Comparison of ENCODE assay signal across 18 mouse cellular contexts in the genomic region with DNA sequence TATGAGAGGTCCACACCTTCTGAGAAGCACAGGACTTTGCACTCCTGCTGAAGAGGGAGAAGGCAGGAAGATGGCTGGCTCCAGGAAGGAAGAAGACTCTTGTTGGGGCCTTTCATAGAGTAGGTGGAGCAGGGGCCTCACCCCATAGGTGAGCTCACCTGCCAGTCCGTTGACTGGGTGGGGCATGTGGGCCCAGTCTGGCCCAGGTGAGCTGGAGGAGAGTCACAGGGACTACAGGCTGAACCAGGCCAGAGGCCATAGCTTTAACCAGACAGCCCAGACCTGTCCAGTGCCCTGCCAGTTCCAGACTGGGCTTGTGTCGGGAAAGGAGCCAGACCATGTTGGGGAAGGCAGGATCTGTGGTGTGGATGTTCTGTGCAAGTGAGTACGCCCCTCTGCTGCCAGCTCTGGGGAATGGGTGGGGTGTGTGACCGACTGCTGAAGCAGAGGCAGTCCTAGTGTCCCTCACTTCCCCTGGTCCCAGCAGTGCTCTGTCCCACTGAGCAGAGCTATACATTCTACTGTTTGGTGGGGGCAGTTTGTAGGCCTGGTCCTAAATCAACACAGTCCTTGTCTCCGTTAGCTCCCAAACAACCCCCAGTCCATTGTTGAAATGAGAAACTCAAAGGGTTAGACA. TPM values are rescaled to one million over a fixed set of nuclear protein-coding genes. Genes with fewer than 3 reads are reported as not detected.
DNase-seq lines count a peak whose midpoint lies in the region; ATAC-seq and TF ChIP-seq lines count a peak whose summit lies in the region.
"Had no signal": no experiment of that assay in that cellular context is flagged by ENCODE, and none has a peak within 500 bp of the region (broad histone marks: within the 10 kb centered on the region; RNA-seq: fewer than 3 reads in every experiment).

Gpa33 (plus strand) TSS at position 15 of the 637 bp plus-strand sequence.

- 74% methylated on average over 5 of the region's 5 CpGs for WGBS in heart, embryonic 14.5 days
- WGBS in heart, adult 2 months = 77% methylated on average over 5 of the region's 5 CpGs
- WGBS in limb, embryonic 15.5 days = 67% methylated on average over 5 of the region's 5 CpGs

- H3K4me1 ChIP-seq in heart, embryonic 14.5 days (ENCODE audit: control insufficient read depth in 2 of 2, insufficient read depth in 2 of 2, low read length in 2 of 2) = peaks cover 38 to 49% of the 10 kb centered on the region in 2 experiments
- peaks cover 2% of the 10 kb centered on the region; the same call in 1 of the 2 replicates for H3K4me1 ChIP-seq in heart, adult 2 months (ENCODE audit: control insufficient read depth, insufficient read depth, low read length)
- H3K4me1 ChIP-seq in E14TG2a.4 (replicated peaks; ENCODE audit: low read depth, low read length) = peaks cover 88% of the 10 kb centered on the region
- peaks cover 29% of the 10 kb centered on the region for H3K4me1 ChIP-seq in limb, embryonic 15.5 days

- no peak for ATAC-seq in heart, embryonic 14.5 days (ENCODE audit: insufficient number of reproducible peaks, insufficient read depth, low FRiP score, low read depth)
- 0 out of 2 replicates have a peak, but pooled peaks have one; percentile 15 for ATAC-seq in limb, embryonic 15.5 days (ENCODE audit: insufficient number of reproducible peaks, low FRiP score, low TSS enrichment, low read depth)
- ATAC-seq: forebrain, embryonic 14.5 days had no signal

- H3K4me3 ChIP-seq in heart, embryonic 14.5 days (ENCODE audit: control insufficient read depth in 1 of 2, insufficient read depth in 1 of 2, low read depth in 1 of 2, low read length in 2 of 2) = no peak within 1 kb of the TSS
- no peak within 1 kb of the TSS for H3K4me3 ChIP-seq in heart, adult 2 months
- H3K4me3 ChIP-seq in E14TG2a.4 (replicated peaks; ENCODE audit: low read length) = peak within 1 kb of the TSS; percentile 83
- H3K4me3 ChIP-seq in limb, embryonic 15.5 days = no peak within 1 kb of the TSS
- H3K4me3 ChIP-seq: hindbrain, embryonic 15.5 days; kidney, embryonic 15.5 days; limb, embryonic 13.5 days had no signal

- H3K36me3 ChIP-seq in heart, embryonic 14.5 days (ENCODE audit: control insufficient read depth, insufficient read depth, low read length) = peaks cover 9% of the 10 kb centered on the region
- H3K36me3 ChIP-seq in heart, adult 2 months (ENCODE audit: control insufficient read depth, insufficient read depth, low read length) = no peaks in the 10 kb centered on the region; the same call in 1 of the 2 replicates
- peaks cover 41% of the 10 kb centered on the region for H3K36me3 ChIP-seq in E14TG2a.4 (ENCODE audit: insufficient read depth, low read length)
- H3K36me3 ChIP-seq in limb, embryonic 15.5 days = no peaks in the 10 kb centered on the region
- H3K36me3 ChIP-seq: hindbrain, embryonic 15.5 days; kidney, embryonic 15.5 days; limb, embryonic 13.5 days had no signal

- TF ChIP-seq CTCF in heart, adult 2 months (IDR thresholded peaks at IDR 0.05) = no peak
- TF ChIP-seq CTCF in E14TG2a.4 (conservative IDR thresholded peaks at IDR 0.05; ENCODE audit: low read length) = no peak

- H3K4me2 ChIP-seq in heart, embryonic 14.5 days (ENCODE audit: low read length) = no peak within 1 kb of the TSS
- no peak within 1 kb of the TSS for H3K4me2 ChIP-seq in limb, embryonic 15.5 days
- H3K4me2 ChIP-seq: hindbrain, embryonic 15.5 days; kidney, embryonic 15.5 days; limb, embryonic 13.5 days; lung, embryonic 14.5 days had no signal

- no peak within 1 kb of the TSS; the same call in 1 of the 2 replicates for H3K9ac ChIP-seq in heart, embryonic 14.5 days (ENCODE audit: low read length)
- no peak within 1 kb of the TSS for H3K9ac ChIP-seq in heart, adult 2 months (ENCODE audit: low read depth, low read length)
- no peak within 1 kb of the TSS for H3K9ac ChIP-seq in limb, embryonic 15.5 days
- H3K9ac ChIP-seq: hindbrain, embryonic 15.5 days; kidney, embryonic 15.5 days; limb, embryonic 13.5 days; lung, embryonic 14.5 days had no signal

- no peak for TF ChIP-seq POLR2A in heart, adult 2 months (IDR thresholded peaks at IDR 0.05; ENCODE audit: insufficient read depth, low read depth, low read length)

- intact Hi-C loops in heart, adult 2 months (cut with DNase I) = no loop called here
- intact Hi-C loops in left cerebral cortex, postnatal 10 days (cut with DNase I) = no loop called here

- DNase-seq in heart, adult 2 months = no peak
- DNase-seq in ZHBTc4 (ENCODE audit: low read depth, low spot score) = peak; percentile 55
- DNase-seq in left cerebral cortex, postnatal 10 days (ENCODE audit: extremely low spot score in 1 of 2, low spot score in 2 of 2) = no peak
- DNase-seq in cerebellum, adult 11-12 months = no peak
- no peak for DNase-seq in cerebellum, adult 18-20 months
- DNase-seq: cerebellum, adult 9-10 months; lung, embryonic 14.5 days; thymus, postnatal 25 days had no signal

- H3K27ac ChIP-seq in heart, embryonic 14.5 days (replicated peaks in 1 of 2; ENCODE audit: control insufficient read depth in 1 of 2, insufficient read depth in 1 of 2, low read depth in 2 of 2, low read length in 2 of 2) = peak within 1 kb of the TSS; percentile 42 to 99
- H3K27ac ChIP-seq in heart, adult 2 months = no peak within 1 kb of the TSS
- no peak within 1 kb of the TSS for H3K27ac ChIP-seq in limb, embryonic 15.5 days
- H3K27ac ChIP-seq: hindbrain, embryonic 15.5 days; kidney, embryonic 15.5 days had no signal

- no peak for TF ChIP-seq EP300 in heart, adult 2 months (IDR thresholded peaks at IDR 0.05; ENCODE audit: insufficient read depth, low read depth, low read length)

- no peaks in the 10 kb centered on the region for H3K9me3 ChIP-seq in heart, embryonic 14.5 days (ENCODE audit: control insufficient read depth, low read length)
- H3K9me3 ChIP-seq in E14TG2a.4 (ENCODE audit: low read length) = peaks cover 14% of the 10 kb centered on the region
- no peaks in the 10 kb centered on the region for H3K9me3 ChIP-seq in limb, embryonic 15.5 days
- H3K9me3 ChIP-seq: hindbrain, embryonic 15.5 days; kidney, embryonic 15.5 days; limb, embryonic 13.5 days had no signal

- no peaks in the 10 kb centered on the region for H3K27me3 ChIP-seq in heart, embryonic 14.5 days (ENCODE audit: control insufficient read depth, insufficient read depth, low read length)
- no peaks in the 10 kb centered on the region for H3K27me3 ChIP-seq in heart, adult 2 months (ENCODE audit: control insufficient read depth, insufficient read depth, low read length)
- H3K27me3 ChIP-seq in E14TG2a.4 (ENCODE audit: insufficient read depth, low read length) = no peaks in the 10 kb centered on the region
- H3K27me3 ChIP-seq in limb, embryonic 15.5 days = no peaks in the 10 kb centered on the region
- H3K27me3 ChIP-seq: hindbrain, embryonic 15.5 days; kidney, embryonic 15.5 days; limb, embryonic 13.5 days had no signal

- H3K79me2 ChIP-seq in heart, adult 2 months (replicated peaks; ENCODE audit: control insufficient read depth, insufficient read depth, low read length) = no peaks in the 10 kb centered on the region

RNA-seq across cellular contexts. Expression of gene Gpa33, which starts in this region (rescaled TPM):
- polyA plus RNA-seq in heart, embryonic 14.5 days (2014; fragmentation: Nextera tagmentation; extraction: Ambion mirVana) = 0.18 TPM in 1 of 2 replicates, not detected in the other
- total RNA-seq in heart, adult 2 months (2021) = not detected
- not detected in 2 replicates for polyA plus RNA-seq in heart, adult 2 months (2012; rRNA removed)
- polyA plus RNA-seq in limb, embryonic 15.5 days (2015; fragmentation: Nextera tagmentation; extraction: Ambion mirVana) = 1.4 and 2.3 TPM in 2 replicates
- not detected for total RNA-seq in left cerebral cortex, postnatal 10 days (2021)
- total RNA-seq: gastrocnemius, adult 8-10 months; layer of hippocampus, postnatal 10 days; megakaryocyte, adult 5-6 weeks had no signal
- polyA plus RNA-seq: forebrain, embryonic 14.5 days; hindbrain, embryonic 15.5 days; lung, embryonic 14.5 days had no signal

Comparison
In these comparisons a context has a peak if more than half of its experiments do, and no peak if none do; other contexts are left out.
1. H3K27ac ChIP-seq: peak in heart, embryonic 14.5 days (2 of 2); none in heart, adult 2 months (single experiment) and limb, embryonic 15.5 days (single experiment).